20 mouse cellular contexts compared by ENCODE assay signal in the genomic region with DNA sequence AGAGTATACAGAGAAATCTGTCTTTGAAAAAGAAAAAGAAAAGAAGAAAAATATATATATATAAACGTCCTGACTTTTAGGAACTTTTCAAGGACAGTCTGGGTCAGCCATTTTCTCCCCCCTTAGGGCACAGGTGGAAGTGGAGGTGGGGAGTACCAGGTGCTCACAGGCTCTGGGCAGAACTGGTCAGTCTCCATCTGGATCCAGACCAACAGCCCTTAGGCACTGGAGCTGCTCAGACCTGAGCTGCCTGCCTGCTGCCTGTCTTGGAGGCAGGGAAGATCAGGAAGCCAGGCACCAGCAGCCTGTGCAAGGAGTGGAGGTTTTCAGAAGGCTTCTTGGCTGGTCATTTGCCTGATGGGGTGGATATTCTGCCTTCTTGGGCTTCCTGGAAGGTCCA. TPM values are rescaled to one million over a fixed set of nuclear protein-coding genes. Genes with fewer than 3 reads are reported as not detected.
DNase-seq lines count a peak whose midpoint lies in the region; ATAC-seq and TF ChIP-seq lines count a peak whose summit lies in the region.
"Had no signal": no experiment of that assay in that cellular context is flagged by ENCODE, and none has a peak within 500 bp of the region (broad histone marks: within the 10 kb centered on the region; RNA-seq: fewer than 3 reads in every experiment).

No protein-coding gene starts in this region.

- no peak overlapping the region for H3K9ac ChIP-seq in stomach, postnatal 0 days (ENCODE audit: low read length)
- H3K9ac ChIP-seq: forebrain, embryonic 12.5 days; hindbrain, embryonic 14.5 days; limb, embryonic 12.5 days; stomach, embryonic 15.5 days had no signal

- no peak overlapping the region for H3K4me2 ChIP-seq in stomach, postnatal 0 days (replicated peaks; ENCODE audit: low read depth)
- H3K4me2 ChIP-seq: forebrain, embryonic 12.5 days; hindbrain, embryonic 14.5 days; limb, embryonic 12.5 days; liver, embryonic 11.5 days; midbrain, embryonic 11.5 days; stomach, embryonic 15.5 days had no signal

- H3K36me3 ChIP-seq in stomach, postnatal 0 days (ENCODE audit: control insufficient read depth, insufficient read depth, low read length), result no peaks in the 10 kb centered on the region
- H3K36me3 ChIP-seq: forebrain, embryonic 12.5 days; limb, embryonic 12.5 days; stomach, embryonic 15.5 days had no signal

- 49% methylated on average over 1 of the region's 1 CpGs for WGBS in cerebellum, adult 2 months
- 74% methylated on average over 1 of the region's 1 CpGs for WGBS in stomach, postnatal 0 days

- H3K4me3 ChIP-seq in cerebellum, adult 2 months (replicated peaks; ENCODE audit: insufficient read depth, low read depth, low read length), result no peak overlapping the region
- no peak overlapping the region for H3K4me3 ChIP-seq in stomach, postnatal 0 days (ENCODE audit: low read depth, low read length)
- H3K4me3 ChIP-seq: forebrain, embryonic 12.5 days; limb, embryonic 12.5 days; stomach, embryonic 15.5 days had no signal

- no peak for TF ChIP-seq CTCF in cerebellum, adult 2 months (IDR thresholded peaks at IDR 0.05; ENCODE audit: borderline replicate concordance, insufficient read depth, low read depth, low read length)
- TF ChIP-seq CTCF in stomach, postnatal 0 days (IDR thresholded peaks at IDR 0.05; ENCODE audit: low read depth), result no peak

- no peaks in the 10 kb centered on the region for H3K27me3 ChIP-seq in cerebellum, adult 2 months (ENCODE audit: control insufficient read depth, insufficient read depth, low read length)
- no peaks in the 10 kb centered on the region for H3K27me3 ChIP-seq in stomach, postnatal 0 days (ENCODE audit: control insufficient read depth, insufficient read depth, low read length)
- H3K27me3 ChIP-seq: forebrain, embryonic 12.5 days; limb, embryonic 12.5 days; stomach, embryonic 15.5 days had no signal

- TF ChIP-seq EP300 in stomach, postnatal 0 days (optimal IDR thresholded peaks at IDR 0.05), result no peak

- no peak for ATAC-seq in stomach, postnatal 0 days (ENCODE audit: low FRiP score, low TSS enrichment)
- ATAC-seq: inflammation-experienced regulatory T-cells, adult 6 months had no signal

- DNase-seq in cerebellum, postnatal 14 days, result peak; percentile 30 to 32
- no peak for DNase-seq in cerebellum, adult 2 months
- peak; percentile 74 for DNase-seq in fat pad, adult 2 months (ENCODE audit: extremely low read depth, low read depth, low spot score)
- peak; percentile 70 for DNase-seq in kidney, adult 9 months
- peak; percentile 70 to 73 for DNase-seq in kidney, postnatal 36 days
- DNase-seq in stomach, postnatal 0 days (ENCODE audit: low spot score), result no peak
- no peak for DNase-seq in adrenal gland, postnatal 36 days
- DNase-seq: adrenal gland, postnatal 25 days; heart, postnatal 4 days; lung, adult 2 months; lung, postnatal 14 days; thymus, adult 2 months; thymus, postnatal 4 days had no signal

- no peaks in the 10 kb centered on the region for H3K9me3 ChIP-seq in stomach, postnatal 0 days (ENCODE audit: control insufficient read depth, low read length)
- H3K9me3 ChIP-seq: forebrain, embryonic 12.5 days; limb, embryonic 12.5 days; stomach, embryonic 15.5 days had no signal

- no peak overlapping the region for H3K27ac ChIP-seq in cerebellum, adult 2 months (ENCODE audit: insufficient read depth, low read length)
- no peak overlapping the region for H3K27ac ChIP-seq in stomach, postnatal 0 days (replicated peaks)
- H3K27ac ChIP-seq: forebrain, embryonic 12.5 days; hindbrain, embryonic 14.5 days; limb, embryonic 12.5 days; stomach, embryonic 15.5 days had no signal

- H3K4me1 ChIP-seq in cerebellum, adult 2 months (ENCODE audit: control insufficient read depth, insufficient read depth, low read length), result no peaks in the 10 kb centered on the region
- 0 out of 2 replicates have a peak, but pooled peaks cover 2% of the 10 kb centered on the region for H3K4me1 ChIP-seq in stomach, postnatal 0 days (replicated peaks; ENCODE audit: control insufficient read depth, insufficient read depth)
- H3K4me1 ChIP-seq: forebrain, embryonic 12.5 days; limb, embryonic 12.5 days; stomach, embryonic 15.5 days had no signal

- TF ChIP-seq POLR2A in cerebellum, adult 2 months (IDR thresholded peaks at IDR 0.05; ENCODE audit: borderline replicate concordance, insufficient read depth, low read length), result no peak

RNA-seq across cellular contexts. Expression of a gene that starts 50.7 kb away (rescaled TPM):
- 121 and 125 TPM in 2 replicates for polyA plus RNA-seq in cerebellum, adult 2 months (2012; rRNA removed)
- 36.9 and 39.8 TPM in 2 replicates for polyA plus RNA-seq in stomach, postnatal 0 days (2015; fragmentation: Nextera tagmentation; extraction: Ambion mirVana)
- total RNA-seq in adrenal gland, postnatal 36 days (2021), result 10 to 100 TPM; 19.8 to 20.2 TPM

Comparison
In these comparisons a context has a peak if more than half of its experiments do, and no peak if none do; other contexts are left out.
1. DNase-seq: peak in cerebellum, postnatal 14 days (2 of 2), fat pad, adult 2 months (single experiment), kidney, adult 9 months (single experiment) and kidney, postnatal 36 days (2 of 2); none in cerebellum, adult 2 months (0 of 2), stomach, postnatal 0 days (single experiment) and adrenal gland, postnatal 36 days (0 of 2).